Comparison of ENCODE assay signal across 8 mouse cellular contexts in the genomic region with DNA sequence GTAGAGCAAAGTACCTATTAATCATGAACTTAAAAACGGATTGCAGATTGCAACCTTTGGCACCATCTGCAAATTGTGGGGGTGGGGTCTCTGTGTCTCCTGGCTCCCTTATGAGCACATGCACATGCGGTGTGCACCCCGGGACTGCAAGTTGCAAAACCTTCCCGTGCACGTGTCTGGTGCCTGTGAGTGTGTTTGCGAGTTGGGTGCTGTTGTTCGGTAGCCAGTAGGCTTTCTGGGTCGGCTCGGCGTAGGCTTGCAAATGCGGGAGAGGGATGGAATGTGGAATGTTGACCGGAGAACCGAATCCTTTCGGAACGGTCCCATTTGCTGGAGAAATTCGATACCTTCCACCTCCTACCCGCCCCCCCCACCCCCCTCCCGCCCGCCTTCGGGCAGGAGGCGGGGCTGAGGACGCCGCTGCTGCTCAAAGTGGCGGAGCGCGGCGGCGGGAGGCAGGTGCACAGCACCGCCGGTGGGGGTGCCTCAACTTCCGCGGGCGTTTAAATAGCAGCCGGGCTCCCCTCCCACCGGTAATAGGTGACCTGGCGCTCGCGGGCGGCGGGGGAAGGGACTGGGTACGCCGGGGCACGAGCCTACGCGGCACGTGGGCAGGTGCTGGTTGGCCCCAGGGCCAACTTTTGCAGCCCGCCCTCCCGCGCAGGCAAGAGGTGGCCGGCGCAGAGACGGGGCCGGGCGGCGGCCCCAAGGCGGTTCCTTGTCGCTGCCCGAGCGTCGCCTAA. TPM values are rescaled to one million over a fixed set of nuclear protein-coding genes. Genes with fewer than 3 reads are reported as not detected.
A peak's percentile ranks its signal among the peaks of the same experiment; 100 is the strongest.
DNase-seq lines count a peak whose midpoint lies in the region; ATAC-seq lines count a peak whose summit lies in the region.

No protein-coding gene starts in this region.

- peak overlapping the region; percentile 86 for H3K4me3 ChIP-seq in hindbrain, embryonic 14.5 days (replicated peaks; ENCODE audit: low read length)

- H3K4me1 ChIP-seq in hindbrain, embryonic 14.5 days (replicated peaks; ENCODE audit: control insufficient read depth, insufficient read depth, low read length): peaks cover 12% of the 10 kb centered on the region

- ATAC-seq in hindbrain, embryonic 14.5 days (ENCODE audit: low FRiP score): peak; percentile 50

- H3K27ac ChIP-seq in hindbrain, embryonic 14.5 days: peak overlapping the region; percentile 93

- H3K9me3 ChIP-seq in hindbrain, embryonic 14.5 days (ENCODE audit: control insufficient read depth, low read length): no peaks in the 10 kb centered on the region

- under 1% methylated on average over 39 of the region's 60 CpGs for WGBS in hindbrain, embryonic 14.5 days

- H3K9ac ChIP-seq in hindbrain, embryonic 14.5 days: peak overlapping the region; percentile 85

- H3K36me3 ChIP-seq in hindbrain, embryonic 14.5 days (replicated peaks; ENCODE audit: control insufficient read depth, insufficient read depth): no peaks in the 10 kb centered on the region

- peak overlapping the region; percentile 95 for H3K4me2 ChIP-seq in hindbrain, embryonic 14.5 days (replicated peaks)

- peak; percentile 88 for DNase-seq in ZHBTc4 (ENCODE audit: low read depth, low spot score)
- peak; percentile 70 to 74 for DNase-seq in cerebellum, postnatal 36 days
- DNase-seq in frontal cortex, postnatal 36 days (ENCODE audit: low spot score in 2 of 2): peak; percentile 70 to 74
- peak; percentile 68 for DNase-seq in hindbrain, embryonic 14.5 days (ENCODE audit: low spot score)
- peak; percentile 62 for DNase-seq in left cerebral cortex, adult 11 months (ENCODE audit: low spot score)
- peak; percentile 84 for DNase-seq in lung, postnatal 36 days
- peak; percentile 71 for DNase-seq in retina, embryonic 14.5 days (ENCODE audit: low spot score)
- DNase-seq in thymus, postnatal 36 days: peak; percentile 87 to 91

- H3K27me3 ChIP-seq in hindbrain, embryonic 14.5 days (ENCODE audit: control insufficient read depth, insufficient read depth, low read length): no peaks in the 10 kb centered on the region

RNA-seq across cellular contexts. Expression of a gene that starts 9.1 kb away (rescaled TPM):
- 13.3 and 16.6 TPM in 2 replicates for polyA plus RNA-seq in hindbrain, embryonic 14.5 days (2014; fragmentation: Nextera tagmentation; extraction: Ambion mirVana)

Comparison
In these comparisons a context has a peak if more than half of its experiments do, and no peak if none do; other contexts are left out.
1. Peak in every context shown above with its lines: DNase-seq, ATAC-seq, H3K4me3 ChIP-seq and H3K27ac ChIP-seq.